Mouse (Mus musculus) E14TG2a.4 (cell line): ENCODE results near the gene Gm38392.

Experiments used
- CTCF ChIP-seq: conservative IDR thresholded peaks from 2 replicates; pipeline ENCODE4 v1.5.1; 2014; ENCODE audit warnings: low read length
- NANOG ChIP-seq: IDR thresholded peaks from 2 replicates; pipeline ENCODE4 v1.6.1; 2014; ENCODE audit warnings: borderline replicate concordance, low read length, mixed read lengths

GRCm38 (mm10) chr3:88268991-88269390, 18.0 kb downstream of the Gm38392 start:
- no peak for TF ChIP-seq NANOG
- no peak for TF ChIP-seq CTCF
